Mouse (Mus musculus) CH12.LX (cell line): ENCODE results near the gene Copg2. TPM values are rescaled to one million over a fixed set of nuclear protein-coding genes. Genes with fewer than 3 reads are reported as not detected.
A peak's percentile ranks its signal among the peaks of the same experiment; 100 is the strongest.

ENCODE experiments used
- DNase-seq: peaks from one replicate; pipeline ENCODE4 v3.0.0-alpha.2; 2013; ENCODE audit errors: extremely low read depth
- H3K27ac ChIP-seq: 2 replicates; pipeline ENCODE4 v1.5.1; 2012; ENCODE audit warnings: low read depth, mild to moderate bottlenecking, control low read depth, moderate library complexity; ENCODE audit not compliant: insufficient read depth
- H3K27me3 ChIP-seq: replicated peaks from 2 replicates; pipeline ENCODE3; 2012; ENCODE audit warnings: inconsistent platforms
- H3K36me3 ChIP-seq, 2 experiments: replicated peaks in 1 of 2; 2 replicates each; pipeline versions ENCODE3 to v1.6.1; 2012; ENCODE audit warnings: inconsistent platforms in 1 of 2, low read length in 1 of 2, mild to moderate bottlenecking in 1 of 2, mixed read lengths in 1 of 2, moderate library complexity in 1 of 2; ENCODE audit not compliant: control insufficient read depth in 1 of 2, insufficient read depth in 1 of 2
- H3K4me1 ChIP-seq, 2 experiments: 2 replicates each; pipeline ENCODE4 v1.6.1; 2012; ENCODE audit warnings: inconsistent platforms in 1 of 2, moderate library complexity in 1 of 2; ENCODE audit not compliant: insufficient read depth in 2 of 2, control insufficient read depth in 1 of 2
- H3K4me2 ChIP-seq: 2 replicates; pipeline ENCODE4 v1.6.1; 2012; ENCODE audit warnings: low read depth, mild to moderate bottlenecking, control low read depth; ENCODE audit not compliant: poor library complexity, insufficient read depth, severe bottlenecking
- H3K4me3 ChIP-seq, 3 experiments: fragments of 150-350 bp in 1 of 3; sonication (generic) in 1 of 3; replicated peaks in 1 of 3; 2 replicates each; pipeline versions ENCODE3 to v1.5.1; 2011 to 2012; ENCODE audit warnings: low read depth in 2 of 3, low read length in 2 of 3, mild to moderate bottlenecking in 2 of 3, moderate library complexity in 2 of 3, control low read depth in 1 of 3, improper control_type of control experiment in 1 of 3, inconsistent platforms in 1 of 3, mixed read lengths in 1 of 3; ENCODE audit not compliant: poor library complexity in 1 of 3
- H3K79me2 ChIP-seq: replicated peaks from 2 replicates; pipeline ENCODE4 v1.6.1; 2012; ENCODE audit warnings: mild to moderate bottlenecking, moderate library complexity; ENCODE audit not compliant: control insufficient read depth, poor library complexity, insufficient read depth, severe bottlenecking; ENCODE audit errors: extremely low read depth
- H3K9ac ChIP-seq: 2 replicates; pipeline ENCODE4 v1.6.1; 2012; ENCODE audit warnings: low read depth, mild to moderate bottlenecking, control low read depth, moderate library complexity; ENCODE audit not compliant: insufficient read depth
- H3K9me3 ChIP-seq: replicated peaks from 2 replicates; pipeline ENCODE3; 2012; ENCODE audit warnings: low read length, inconsistent platforms, mixed read lengths
- BHLHE40 ChIP-seq: IDR thresholded peaks from 2 replicates; pipeline ENCODE4 v1.6.1; 2011; ENCODE audit warnings: mild to moderate bottlenecking, low read depth, low read length, improper control_type of control experiment
- CTCF ChIP-seq, 2 experiments: IDR thresholded peaks in 1 of 2; conservative IDR thresholded peaks in 1 of 2; 2 replicates each; pipeline ENCODE4 v1.5.1; 2011 to 2012; ENCODE audit warnings: low read depth in 2 of 2, low read length in 2 of 2, improper control_type of control experiment in 1 of 2, inconsistent platforms in 1 of 2, mild to moderate bottlenecking in 1 of 2, moderate library complexity in 1 of 2
- ELF1 ChIP-seq: IDR thresholded peaks from 2 replicates; pipeline ENCODE4 v1.6.1; 2014; ENCODE audit warnings: low read depth, mild to moderate bottlenecking, inconsistent platforms, low read length, improper control_type of control experiment
- EP300 ChIP-seq: IDR thresholded peaks from 2 replicates; pipeline ENCODE4 v1.6.1; 2011; ENCODE audit warnings: low read length, improper control_type of control experiment
- ETS1 ChIP-seq: conservative IDR thresholded peaks from 2 replicates; pipeline ENCODE4 v1.6.1; 2012; ENCODE audit warnings: low read depth, mild to moderate bottlenecking, inconsistent platforms, low read length, improper control_type of control experiment, moderate library complexity
- KAT2A ChIP-seq: IDR thresholded peaks from 2 replicates; pipeline ENCODE4 v1.6.1; 2012; ENCODE audit warnings: low read length, improper control_type of control experiment, inconsistent platforms; ENCODE audit not compliant: insufficient replicate concordance
- MEF2A ChIP-seq: IDR thresholded peaks from 2 replicates; pipeline ENCODE4 v1.6.1; 2014; ENCODE audit warnings: low read depth, mild to moderate bottlenecking, inconsistent platforms, low read length, improper control_type of control experiment, borderline replicate concordance
- NRF1 ChIP-seq: IDR thresholded peaks from 2 replicates; pipeline ENCODE4 v1.6.1; 2014; ENCODE audit warnings: low read depth, mild to moderate bottlenecking, inconsistent platforms, low read length, improper control_type of control experiment, moderate library complexity
- RCOR1 ChIP-seq: conservative IDR thresholded peaks from 2 replicates; pipeline ENCODE4 v1.6.1; 2012; ENCODE audit warnings: low read depth, mild to moderate bottlenecking, inconsistent platforms, low read length, improper control_type of control experiment
- USF2 ChIP-seq: conservative IDR thresholded peaks from 2 replicates; pipeline ENCODE4 v1.6.1; 2011; ENCODE audit warnings: low read depth, low read length, improper control_type of control experiment
- ZC3H11A ChIP-seq: IDR thresholded peaks from 2 replicates; pipeline ENCODE4 v1.6.1; 2012; ENCODE audit warnings: low read depth, mild to moderate bottlenecking, inconsistent platforms, low read length, improper control_type of control experiment
- ZNF384 ChIP-seq: IDR thresholded peaks from 2 replicates; pipeline ENCODE4 v1.6.1; 2012; ENCODE audit warnings: low read depth, low read length, improper control_type of control experiment, inconsistent platforms
- dilution Hi-C: fragments of 300-500 bp; cut with MboI; formaldehyde crosslinking; loops from 2 replicates; pipeline ENCODE4 v1.14.3; 2020; ENCODE audit warnings: low sequenced_read_pairs; ENCODE audit not compliant: extremely low pct_unique_long_range_greater_than_20kb, extremely low pct_ligation_motif_present
- in situ Hi-C: fragments of 300-500 bp; cut with MboI; formaldehyde crosslinking; loops from 3 replicates; pipeline ENCODE4 v1.14.3; 2019; ENCODE audit warnings: low sequenced_read_pairs, low pct_ligation_motif_present, low pct_unique_long_range_greater_than_20kb, mixed read lengths
- polyA plus RNA-seq: library from polyadenylated mRNA; unstranded; fragments of >175 nt; gene quantifications from 2 replicates; pipeline ENCODE4 v1.2.1, GENCODE M21; 2012; ENCODE audit warnings: low read depth; ENCODE audit not compliant: insufficient read length
- total RNA-seq, 2 experiments: library from RNA; depleted of rRNA; stranded (reverse); fragments of 300-350 nt in 1 of 2; fragments of >200 nt in 1 of 2; gene quantifications; 2 replicates each; pipeline ENCODE4 v1.2.3; 2012 to 2014

Copg2 gene
- total and polyA plus RNA-seq, 3 experiments: 23.3 to 43.7 (median 28.9) TPM

GRCm38 (mm10) chr6:30722385-30723164 is 174.0 kb downstream of the Copg2 start:
- in situ Hi-C loops (no loop called here), dilution Hi-C loops (no loop called here)
- H3K27ac ChIP-seq: no peak overlapping the region
- H3K4me2 ChIP-seq: peak overlapping the region; percentile 15; the same call in 1 of the 2 replicates
- H3K4me3 ChIP-seq: no peak overlapping the region
- no peaks in the 10 kb centered on the region for H3K36me3 ChIP-seq
- H3K9me3 ChIP-seq: no peaks in the 10 kb centered on the region
- TF ChIP-seq EP300: no peak
- TF ChIP-seq BHLHE40: no peak
- no peak for TF ChIP-seq USF2
- no peak for TF ChIP-seq ZC3H11A
- no peak for TF ChIP-seq NRF1
- TF ChIP-seq ZNF384: no peak
- no peak for TF ChIP-seq KAT2A
- no peak for TF ChIP-seq MEF2A
- H3K4me1 ChIP-seq: no peaks in the 10 kb centered on the region
- H3K27me3 ChIP-seq: no peaks in the 10 kb centered on the region
- no peak overlapping the region for H3K9ac ChIP-seq
- no peak for DNase-seq
- H3K79me2 ChIP-seq: no peaks in the 10 kb centered on the region

- H3K36me3 ChIP-seq: no peaks in the 10 kb centered on the region
- no peaks in the 10 kb centered on the region for H3K27me3 ChIP-seq
- no peak for DNase-seq
- dilution Hi-C loops: no loop called here
- no peaks in the 10 kb centered on the region for H3K4me1 ChIP-seq
- no peaks in the 10 kb centered on the region for H3K79me2 ChIP-seq
- no peak for TF ChIP-seq KAT2A
- no peak for TF ChIP-seq RCOR1
- no peak for TF ChIP-seq EP300
- TF ChIP-seq ELF1: no peak
- no peak for TF ChIP-seq ETS1
- TF ChIP-seq CTCF (conservative IDR thresholded peaks at IDR 0.05 in 1 of 2, IDR thresholded peaks at IDR 0.05 in 1 of 2; ENCODE audit: low read depth in 2 of 2, low read length in 2 of 2): no peak
- no peak overlapping the region for H3K9ac ChIP-seq
- no peak overlapping the region for H3K4me3 ChIP-seq
- in situ Hi-C loops: no loop called here
- H3K9me3 ChIP-seq: no peaks in the 10 kb centered on the region
- no peak overlapping the region for H3K27ac ChIP-seq
- no peak overlapping the region for H3K4me2 ChIP-seq
Measured at GRCm38 (mm10) chr6:30716796-30717195, 179.8 kb downstream of the Copg2 start.
